Mouse (Mus musculus): ENCODE results near the gene Plekha6.

The Plekha6 gene

DNA sequence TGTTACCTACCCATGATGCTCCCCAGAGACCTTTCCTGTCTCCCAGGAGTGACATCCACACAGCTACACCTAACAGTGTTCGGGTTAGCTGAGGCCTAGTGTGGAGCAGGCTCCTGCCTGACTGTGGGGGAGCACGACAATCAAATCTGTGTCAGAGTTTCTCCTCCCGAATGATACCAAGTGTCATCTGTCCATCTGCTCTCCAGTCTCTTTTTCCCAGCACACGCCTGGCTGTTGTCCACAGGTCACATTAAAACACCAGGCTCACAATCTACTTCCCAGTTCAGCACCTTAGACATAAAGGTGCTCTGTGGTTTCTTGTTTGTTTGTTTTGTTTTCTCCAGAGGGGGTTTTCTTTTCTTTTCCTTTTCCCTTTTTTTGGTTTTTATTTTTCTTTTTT, 48.3 kb downstream of the Plekha6 start:
- in situ Hi-C loops (cut with MboI, MseI), result no loop called here

DNA sequence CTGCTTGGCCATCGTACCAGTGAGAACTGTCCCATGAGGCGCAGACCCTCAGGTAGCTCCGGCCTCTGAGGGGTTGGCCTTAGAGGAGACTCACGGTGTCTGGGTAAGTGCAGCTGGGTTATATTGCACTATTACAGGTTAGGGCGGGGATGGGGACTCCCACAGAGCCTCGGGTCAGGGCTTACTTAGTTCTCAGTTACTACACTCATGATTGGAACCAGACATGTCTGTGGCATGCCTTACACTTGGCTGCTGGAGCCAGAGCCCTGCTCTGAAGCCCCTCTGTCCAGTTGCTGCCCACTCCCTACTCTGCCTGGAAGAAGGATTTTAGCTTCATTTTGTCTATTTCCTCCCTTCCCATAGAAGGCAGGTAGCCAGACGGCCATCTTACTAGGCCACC, 49.1 kb downstream of the Plekha6 start:
- in situ Hi-C loops (cut with MboI, MseI), result no loop called here

DNA sequence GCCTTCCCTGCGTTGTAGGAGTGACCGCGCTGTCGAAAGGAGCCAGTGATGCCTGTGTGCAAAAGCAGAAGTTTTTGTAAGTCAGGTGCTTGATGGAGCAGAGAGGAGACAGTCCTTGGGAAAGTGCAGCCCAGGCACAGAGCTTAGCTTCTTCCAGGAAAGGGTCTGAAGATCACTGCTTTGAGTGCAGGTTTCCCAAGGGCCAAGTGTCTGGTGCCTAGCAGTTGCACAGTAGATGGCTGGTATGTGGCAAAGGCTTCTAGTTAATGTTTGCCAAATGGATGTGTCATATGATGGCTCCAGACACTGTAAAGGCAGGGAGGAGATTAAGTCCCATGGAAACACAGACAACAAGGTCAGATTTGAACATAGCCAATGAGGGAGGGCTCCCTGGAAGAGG, 49.9 kb downstream of the Plekha6 start:
- in situ Hi-C loops (cut with MboI, MseI), result no loop called here

DNA sequence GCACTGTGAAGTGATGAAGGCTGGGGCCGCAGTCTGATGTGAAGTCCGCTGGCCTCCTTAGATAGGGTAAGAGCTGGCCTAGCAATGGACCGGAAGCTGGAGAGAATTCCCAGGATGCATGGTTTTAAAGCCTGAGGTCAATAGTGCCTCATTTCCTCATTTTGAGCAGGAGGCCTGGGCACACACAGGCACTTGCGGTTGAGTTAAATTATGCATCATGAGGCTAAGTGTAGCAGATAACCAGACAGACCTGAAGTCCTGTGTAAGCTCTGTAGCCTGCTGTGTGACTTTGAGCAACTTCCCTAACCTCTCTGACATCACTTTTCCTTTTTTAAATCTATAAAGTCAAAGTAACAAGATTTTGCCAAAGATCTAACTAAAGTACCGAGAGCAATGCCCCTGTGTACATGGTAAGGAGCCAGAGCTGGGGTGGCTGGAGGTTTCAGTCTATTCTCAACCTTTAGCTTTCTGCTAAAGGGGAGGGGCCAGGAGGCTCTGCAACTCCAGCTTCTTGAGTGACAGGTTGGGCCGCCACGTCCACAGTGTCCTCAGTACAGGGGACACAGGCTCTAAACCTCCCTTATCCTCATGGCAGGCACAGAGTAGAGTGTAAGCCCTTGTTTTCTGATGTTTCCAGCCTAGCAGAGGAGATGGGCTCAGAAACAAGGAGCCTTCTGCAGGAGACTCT, 50.8 kb downstream of the Plekha6 start:
- in situ Hi-C loops (cut with MboI, MseI), result no loop called here

DNA sequence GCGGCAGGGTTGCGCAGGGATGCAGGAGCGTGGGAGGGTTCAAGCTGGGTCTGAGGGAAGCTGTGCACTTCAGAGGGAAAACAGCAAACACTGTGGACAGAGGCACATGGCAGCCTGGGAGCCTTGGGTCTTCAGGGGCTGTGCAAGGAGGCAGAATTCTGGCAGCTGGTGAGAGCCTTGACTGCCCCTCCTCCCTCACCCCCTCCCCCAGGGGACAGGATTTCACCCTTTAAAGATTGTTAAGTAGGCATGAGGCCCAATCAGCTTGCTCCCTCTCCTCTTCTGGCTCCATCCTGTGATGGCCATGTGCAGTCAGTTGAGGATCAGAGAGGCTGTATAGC, 51.3 kb downstream of the Plekha6 start:
- in situ Hi-C loops (cut with MboI, MseI), result no loop called here

DNA sequence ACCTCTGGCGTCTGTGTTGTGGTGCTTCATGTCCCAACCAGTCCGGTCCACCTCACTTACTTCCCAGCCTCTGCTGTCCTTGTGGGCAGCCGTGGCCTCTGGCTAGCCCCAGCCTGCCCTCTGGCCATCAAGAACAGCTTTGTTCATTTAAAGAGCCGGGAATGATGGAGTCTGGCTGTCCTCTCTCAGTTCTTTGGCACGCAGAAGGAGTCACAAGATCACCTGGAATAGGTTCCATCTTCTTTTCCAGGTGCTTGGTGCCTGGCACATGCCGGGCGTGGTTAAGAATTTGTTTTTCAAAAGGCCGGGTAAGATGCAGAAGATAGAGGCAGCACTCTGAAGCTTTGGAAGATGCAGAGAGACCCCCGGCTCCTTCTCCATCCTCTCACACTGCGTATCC, 51.7 kb downstream of the Plekha6 start:
- in situ Hi-C loops (cut with MboI, MseI), result no loop called here

DNA sequence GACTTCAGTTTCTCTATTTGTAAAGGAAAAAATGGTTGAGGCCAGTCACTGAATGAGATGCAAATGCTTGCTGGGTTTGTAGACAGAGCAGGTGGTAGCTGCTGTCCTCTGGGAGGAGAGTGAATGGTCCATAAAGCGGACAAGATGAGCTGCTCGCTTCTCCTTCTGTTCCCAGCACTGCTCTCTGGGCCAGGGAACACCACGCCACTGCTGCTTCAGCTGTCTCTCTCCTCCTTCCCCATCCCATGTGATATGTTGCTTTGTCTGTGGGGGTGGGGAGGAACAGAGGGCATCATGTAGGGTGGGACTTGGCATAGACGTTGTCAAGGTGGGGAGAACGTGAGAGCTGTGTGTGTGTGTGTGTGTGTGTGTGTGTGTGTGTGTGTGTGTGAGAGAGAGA, 53.0 kb downstream of the Plekha6 start:
- in situ Hi-C loops (cut with MboI, MseI), result no loop called here

DNA sequence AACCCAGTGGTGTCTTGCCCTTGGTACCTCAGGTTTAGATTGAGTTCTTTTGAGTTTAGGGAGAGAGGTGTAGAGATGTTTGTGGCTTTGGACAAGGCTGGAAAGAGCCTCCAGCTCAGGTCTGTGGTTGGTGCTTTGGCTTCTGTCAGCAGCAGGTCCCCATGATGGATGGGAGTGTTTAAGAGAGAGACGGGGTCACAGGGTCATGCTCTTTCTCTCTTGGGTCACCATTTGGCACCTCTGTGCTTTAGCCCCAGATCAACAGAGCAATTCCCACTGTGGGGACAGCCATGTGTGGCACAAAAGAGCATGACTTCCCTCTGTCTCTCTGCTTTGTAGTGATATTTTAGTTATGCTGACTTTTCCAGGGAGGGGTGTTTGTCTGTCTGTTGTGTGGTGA, 55.1 kb downstream of the Plekha6 start:
- in situ Hi-C loops (cut with MboI, MseI), result no loop called here

DNA sequence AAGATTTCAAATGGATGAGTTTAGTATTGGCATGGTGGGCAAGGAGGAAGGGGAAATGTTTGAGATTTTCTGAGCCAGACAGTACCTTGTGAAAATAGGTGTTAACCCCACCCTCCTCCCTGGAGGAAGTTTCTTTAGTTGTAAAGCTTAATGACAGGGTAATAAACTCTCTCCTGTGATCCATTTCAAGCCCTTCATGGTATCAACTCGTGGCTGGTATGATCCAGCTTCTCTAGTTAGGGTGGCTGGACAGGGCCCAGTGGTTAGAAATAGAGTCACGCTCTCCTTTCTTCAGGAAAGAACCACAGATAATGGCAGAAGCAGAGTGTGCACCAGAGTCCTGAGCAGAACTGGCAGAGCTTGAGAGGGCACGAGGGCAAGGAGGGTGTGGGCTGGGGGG, 57.4 kb downstream of the Plekha6 start:
- in situ Hi-C loops (cut with MboI, MseI), result no loop called here

DNA sequence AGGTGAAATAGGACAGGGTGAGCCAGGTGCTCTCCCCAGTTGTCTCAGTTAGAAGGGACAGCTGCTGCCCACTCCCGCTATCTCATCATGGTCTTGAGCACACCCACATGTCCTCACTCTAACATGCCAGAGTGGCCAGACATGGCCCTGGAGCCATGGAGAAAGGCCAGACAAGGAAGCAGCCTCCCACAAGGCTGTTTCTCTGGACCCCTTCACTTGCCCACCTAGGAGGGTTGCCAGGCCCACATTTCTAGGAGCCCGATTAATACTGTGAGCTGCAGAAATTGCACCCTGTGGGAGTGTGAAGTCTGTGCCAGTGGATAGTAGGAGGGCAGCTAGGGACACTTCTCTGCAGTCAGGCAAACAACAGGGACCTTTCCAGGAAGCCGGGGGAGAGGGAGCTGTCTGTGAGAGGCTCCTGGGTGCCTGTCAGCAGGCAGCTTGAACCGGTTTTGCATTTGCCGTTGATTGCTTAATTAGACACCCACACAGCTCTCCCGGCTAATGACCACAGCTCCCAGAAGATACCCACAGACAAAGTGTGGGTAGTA, 58.5 kb downstream of the Plekha6 start:
- in situ Hi-C loops (cut with MboI, MseI), result no loop called here

DNA sequence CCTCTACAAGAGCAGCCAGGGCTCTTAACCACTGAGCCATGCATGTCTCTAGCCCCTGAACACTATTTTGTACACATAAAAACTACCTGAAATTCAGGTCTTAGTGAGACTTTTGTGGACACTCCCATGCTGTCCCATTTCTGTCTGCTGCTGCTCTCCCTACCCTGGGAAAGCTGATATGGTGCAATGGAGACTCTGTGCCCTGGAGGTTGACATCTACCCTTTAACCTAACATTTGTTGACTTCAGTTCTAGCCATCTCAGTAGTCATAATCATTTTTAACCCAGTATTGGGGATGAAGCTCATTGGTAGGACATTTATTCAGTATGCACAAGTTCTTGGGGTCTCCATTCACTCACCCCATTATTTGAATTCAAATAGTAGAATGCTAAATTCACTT, 60.7 kb downstream of the Plekha6 start:
- in situ Hi-C loops (cut with MboI, MseI), result no loop called here

DNA sequence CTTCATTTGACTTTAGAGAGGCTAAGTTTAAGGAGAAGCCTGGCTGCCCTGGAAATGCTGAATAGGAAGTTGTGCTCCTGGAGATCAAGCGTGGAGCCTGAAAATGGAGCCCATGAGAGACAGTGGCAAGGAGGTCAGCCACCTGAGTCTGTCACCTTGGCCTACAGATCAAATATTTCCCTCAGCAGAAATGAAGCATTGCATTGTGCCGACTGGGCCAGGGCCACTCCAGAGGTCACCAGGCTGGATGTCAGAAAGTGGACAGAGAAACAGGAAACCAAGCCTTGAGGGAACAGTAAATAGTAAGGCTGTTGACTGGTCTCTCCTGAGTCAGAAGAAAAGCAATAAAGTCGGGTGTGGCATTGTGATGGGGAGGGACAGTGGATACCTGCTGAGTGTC, 61.1 kb downstream of the Plekha6 start:
- in situ Hi-C loops (cut with MboI, MseI), result no loop called here

DNA sequence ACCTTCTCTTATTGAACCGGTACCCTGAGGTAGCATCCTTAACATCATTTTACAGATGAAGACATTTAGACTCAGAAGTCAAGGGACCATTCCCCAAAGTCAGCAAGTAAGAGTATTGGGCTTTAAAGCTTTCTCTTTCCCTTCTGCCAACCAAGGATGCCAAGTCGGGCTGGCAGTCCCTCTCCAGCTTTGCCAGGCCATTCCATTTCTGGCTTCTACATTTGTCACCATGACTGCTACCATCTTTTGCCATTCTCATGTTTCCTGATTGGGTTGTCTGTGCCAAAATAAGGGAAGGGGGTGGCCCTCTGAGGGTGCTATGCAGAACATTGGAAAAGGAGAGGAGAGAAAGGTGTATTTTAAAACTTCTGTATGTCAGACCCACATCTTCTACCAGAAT, 61.6 kb downstream of the Plekha6 start:
- in situ Hi-C loops (cut with MboI, MseI), result no loop called here

DNA sequence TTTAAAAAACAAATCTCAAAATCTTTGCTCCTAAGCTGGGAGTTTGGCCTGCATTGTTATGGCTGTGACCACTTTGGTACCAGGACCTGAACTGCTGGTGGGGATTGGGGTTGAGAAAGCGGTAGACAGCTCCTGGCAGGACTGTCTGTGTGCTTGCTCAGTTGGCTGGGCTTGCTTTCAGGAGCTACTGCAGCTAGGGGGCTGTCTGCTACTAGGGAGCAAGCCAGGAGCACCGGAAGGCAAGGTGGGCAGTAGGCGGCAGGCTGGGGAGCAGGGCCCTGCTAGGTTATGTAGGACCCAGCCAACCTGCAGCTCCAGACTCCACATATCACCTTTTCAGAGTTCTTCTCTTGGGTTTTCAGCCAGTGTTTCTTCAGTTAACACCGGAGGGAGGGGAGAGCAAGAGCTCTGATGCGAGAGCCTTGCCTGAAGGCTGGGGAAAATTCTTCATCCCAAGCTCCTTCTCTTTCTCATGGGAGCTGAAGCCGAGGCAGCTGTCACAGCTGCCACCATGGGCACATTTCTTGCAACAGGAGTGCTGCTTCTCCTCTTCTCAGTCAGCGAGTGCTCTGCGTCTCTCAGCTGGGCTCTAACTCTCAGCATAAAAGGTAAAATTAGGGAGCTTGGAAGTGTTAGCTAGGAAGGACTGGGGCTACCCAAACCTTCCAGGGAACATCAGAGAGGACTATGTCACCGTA, 62.1 kb downstream of the Plekha6 start:
- in situ Hi-C loops (cut with MboI, MseI), result no loop called here

DNA sequence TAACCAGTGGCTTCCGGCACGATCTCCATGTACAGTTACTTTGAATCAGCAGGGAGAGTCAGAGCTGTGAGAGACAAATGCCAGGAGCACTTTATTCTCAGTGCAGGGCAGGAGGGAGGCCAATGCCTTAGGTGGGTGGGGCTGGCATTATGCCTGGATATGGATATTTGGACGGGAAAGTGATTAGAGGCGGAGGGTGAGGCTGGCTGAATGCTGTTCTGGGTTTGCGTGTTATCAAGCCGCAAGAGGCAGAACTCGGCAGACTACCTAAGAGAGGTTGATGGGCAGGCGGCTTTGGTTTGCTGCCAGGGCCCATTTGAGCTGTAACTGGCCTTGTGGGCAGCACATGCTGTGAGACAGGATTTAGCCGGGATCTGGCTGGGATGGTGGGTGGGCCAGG, 62.9 kb downstream of the Plekha6 start:
- in situ Hi-C loops (cut with MboI, MseI), result no loop called here

DNA sequence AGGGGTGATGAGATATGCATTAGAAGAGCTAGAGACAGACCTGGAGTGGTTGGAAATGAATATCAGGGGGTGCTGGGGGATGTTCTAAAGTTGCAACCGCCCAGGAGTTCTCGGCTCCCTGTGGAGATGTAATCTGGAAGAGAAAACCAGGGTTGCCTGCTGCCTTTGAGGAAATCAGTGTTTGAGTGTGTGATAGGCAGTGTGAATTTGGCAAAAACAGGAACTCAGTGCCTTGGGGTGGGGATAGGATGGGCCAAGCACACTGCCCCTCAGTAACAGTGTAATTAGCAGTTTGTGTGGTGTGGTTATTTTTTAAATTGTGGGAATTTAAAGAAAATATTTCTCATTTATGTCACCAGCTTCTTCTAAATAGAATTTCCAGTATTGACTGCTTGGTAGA, 63.4 kb downstream of the Plekha6 start:
- in situ Hi-C loops (cut with MboI, MseI), result no loop called here

DNA sequence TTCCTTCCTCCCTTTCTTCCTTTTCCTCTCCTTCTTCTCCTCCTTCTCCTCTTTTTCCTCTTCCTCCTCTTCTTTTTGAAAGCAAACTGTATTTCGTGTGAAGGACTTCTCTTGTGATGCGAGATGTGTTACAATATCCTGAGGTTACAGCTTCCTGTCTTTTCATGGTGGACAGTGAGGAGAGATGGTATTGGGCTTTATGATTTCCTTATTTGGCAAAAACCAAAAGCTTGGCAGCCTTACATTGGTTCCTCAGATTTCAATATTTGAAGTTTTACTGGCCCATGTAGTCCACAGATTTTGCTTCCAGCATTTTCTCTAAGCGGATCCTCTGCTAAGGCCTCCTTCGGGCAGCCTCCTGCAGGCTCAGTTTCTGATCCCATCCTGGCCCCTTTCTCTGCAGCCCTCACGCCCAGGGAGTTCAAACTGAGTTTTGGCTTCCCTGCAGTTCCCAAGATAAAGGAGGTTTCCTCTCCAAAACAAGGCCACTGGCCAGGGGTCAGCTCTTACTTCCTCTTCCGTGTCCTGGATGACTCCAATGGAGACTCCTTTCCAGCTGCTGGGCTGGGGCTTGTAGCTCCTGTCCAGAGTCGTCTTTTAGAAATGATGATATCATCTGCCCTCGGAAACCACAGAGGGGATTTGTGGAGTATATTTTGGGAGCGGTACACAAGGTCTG, 64.9 kb downstream of the Plekha6 start:
- in situ Hi-C loops (cut with MboI, MseI), result no loop called here

DNA sequence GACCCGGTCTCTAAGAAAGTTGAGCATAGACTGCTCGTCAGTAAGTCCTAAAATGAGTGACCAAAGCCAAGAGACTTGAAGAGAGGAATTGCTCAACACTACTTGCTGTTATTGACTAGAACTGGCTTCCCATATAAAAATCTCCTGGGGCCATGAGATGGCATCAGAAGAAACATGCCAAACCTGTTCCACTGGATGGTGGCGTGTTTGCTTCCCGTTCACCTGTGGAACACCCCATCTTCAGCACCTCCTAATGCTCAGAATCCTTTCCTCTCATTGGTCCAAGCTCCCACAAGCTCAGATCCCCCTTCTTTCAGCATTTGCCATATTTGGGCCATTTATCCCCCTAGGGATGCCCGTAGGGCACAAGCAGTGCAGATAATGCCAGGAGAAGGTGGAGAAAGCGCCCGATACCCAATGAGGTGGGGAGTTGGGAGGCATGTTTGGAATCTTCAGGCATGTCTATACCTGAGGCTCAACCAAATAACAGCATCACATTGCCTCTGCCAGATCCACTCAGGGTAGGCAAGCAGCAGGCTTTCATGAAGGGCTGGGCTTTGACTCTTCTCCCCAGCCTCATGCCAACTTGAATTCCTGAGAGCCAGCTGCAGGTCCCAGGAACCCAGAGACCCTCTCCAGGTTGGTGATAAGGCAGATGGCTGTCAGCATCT, 67.6 kb downstream of the Plekha6 start:
- in situ Hi-C loops (cut with MboI, MseI), result no loop called here

DNA sequence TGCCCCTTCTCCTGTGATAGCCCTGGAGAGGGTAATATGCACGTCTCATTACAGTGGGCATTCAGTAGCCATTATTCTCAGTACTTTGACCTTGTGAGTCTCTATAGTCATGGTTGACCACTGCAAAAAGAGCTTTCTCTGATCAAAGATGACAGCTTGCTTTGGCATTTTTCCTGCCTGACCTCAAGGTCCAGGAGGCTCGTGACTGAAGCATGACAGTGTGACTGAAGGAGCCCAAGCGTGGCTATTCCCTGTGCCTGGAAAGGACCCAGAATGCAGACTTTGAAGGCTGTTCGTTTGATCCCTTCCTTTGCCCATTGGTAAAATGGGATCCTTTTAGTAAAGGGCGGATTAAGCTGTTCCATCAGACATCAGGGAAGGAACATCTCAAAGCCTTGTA, 71.9 kb downstream of the Plekha6 start:
- in situ Hi-C loops (cut with MboI, MseI), result no loop called here

DNA sequence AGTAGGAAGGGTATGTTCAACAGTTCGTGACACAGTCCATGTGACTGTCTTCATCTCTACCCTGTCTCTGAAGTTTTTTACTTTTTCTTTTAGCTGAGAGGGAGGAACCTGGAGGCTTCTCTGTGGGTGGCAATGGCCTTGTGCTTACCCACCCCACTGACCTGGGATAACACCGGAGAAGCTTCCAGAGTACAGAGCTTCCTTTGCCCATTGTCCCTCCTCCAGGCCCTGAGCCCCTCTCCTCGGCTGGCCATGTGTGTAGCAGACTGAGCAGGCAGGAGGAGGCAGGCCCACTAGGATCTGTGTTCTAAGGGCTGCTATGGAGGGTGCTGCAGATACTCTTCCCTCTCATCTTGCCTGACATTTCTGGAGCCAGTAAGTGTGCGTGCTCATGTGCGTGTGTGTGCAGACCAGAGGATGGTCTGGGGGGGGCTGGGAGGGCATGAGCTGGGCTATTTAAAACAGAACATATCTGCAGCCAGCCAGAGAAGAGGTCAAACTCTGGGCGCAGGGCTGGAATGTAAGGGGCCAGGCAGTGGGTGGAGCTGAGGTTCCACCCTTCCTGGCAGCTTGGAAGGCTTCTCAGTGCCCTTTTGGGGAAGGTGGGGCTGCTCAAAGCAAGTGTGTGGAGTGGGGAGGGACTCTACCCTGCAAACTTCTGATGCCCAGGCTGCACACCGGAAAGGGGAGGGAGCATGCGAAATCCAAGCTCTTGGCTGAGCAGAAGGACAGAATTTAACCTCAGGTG, 72.9 kb downstream of the Plekha6 start:
- in situ Hi-C loops (cut with MboI, MseI), result no loop called here

DNA sequence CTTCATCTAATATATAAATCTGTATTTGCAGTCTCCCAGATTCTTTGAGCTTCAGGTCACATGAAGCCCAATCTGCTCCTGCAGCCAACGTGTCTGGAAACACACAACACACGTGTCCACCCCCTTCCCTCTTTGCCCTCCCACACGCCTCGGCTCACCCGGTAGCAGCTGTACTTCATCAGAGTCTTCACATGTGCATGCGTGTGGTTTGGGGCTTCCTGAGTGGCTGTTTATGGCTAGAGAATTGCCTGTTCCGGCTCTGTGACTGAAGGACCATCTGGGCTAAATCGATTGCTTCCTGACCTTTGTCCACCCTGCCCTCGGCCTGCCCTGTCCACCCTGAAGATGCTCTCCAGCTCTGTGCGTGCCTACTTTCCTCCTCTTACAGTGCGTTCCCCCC, 73.7 kb downstream of the Plekha6 start:
- in situ Hi-C loops (cut with MboI, MseI), result no loop called here

All from T-helper 1 cell (primary cell).